Mouse (Mus musculus) c-Kit-positive CD71-negative TER-119-negative erythroid progenitor cells, embryonic 14.5 days (primary cell): ENCODE measurements around the gene Hhex.

ENCODE experiments used
- DNase-seq: peaks from one replicate; pipeline ENCODE4 v3.0.0-alpha.2; 2013; ENCODE audit warnings: low read depth

The Hhex gene

DNA sequence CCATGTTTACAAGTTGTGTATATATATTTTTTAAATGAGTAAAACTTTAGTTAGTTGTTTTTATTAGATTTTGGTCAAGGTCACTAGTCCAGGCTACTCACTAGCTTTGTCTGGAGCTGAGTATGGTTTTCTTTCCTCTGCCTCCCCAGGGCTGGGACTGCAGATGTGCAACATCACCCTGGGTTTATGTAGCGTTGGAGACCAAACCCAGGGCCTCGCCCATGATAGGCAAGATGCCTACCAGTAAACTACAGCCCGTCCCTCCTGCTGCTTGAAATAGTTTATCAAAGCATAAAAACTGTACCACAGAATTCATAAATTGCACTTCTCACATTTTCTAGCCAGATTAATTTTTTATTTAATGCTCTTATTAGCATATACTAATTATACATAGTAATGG lies 14.6 kb downstream of the Hhex start:
- no peak for DNase-seq

GRCm38 (mm10) chr19:37455528-37455927 lies 20.9 kb downstream of the Hhex start:
- DNase-seq = no peak

GRCm38 (mm10) chr19:37455961-37456360 lies 21.4 kb downstream of the Hhex start:
- no peak for DNase-seq

GRCm38 (mm10) chr19:37458013-37458412 lies 23.4 kb downstream of the Hhex start:
- no peak for DNase-seq

DNA sequence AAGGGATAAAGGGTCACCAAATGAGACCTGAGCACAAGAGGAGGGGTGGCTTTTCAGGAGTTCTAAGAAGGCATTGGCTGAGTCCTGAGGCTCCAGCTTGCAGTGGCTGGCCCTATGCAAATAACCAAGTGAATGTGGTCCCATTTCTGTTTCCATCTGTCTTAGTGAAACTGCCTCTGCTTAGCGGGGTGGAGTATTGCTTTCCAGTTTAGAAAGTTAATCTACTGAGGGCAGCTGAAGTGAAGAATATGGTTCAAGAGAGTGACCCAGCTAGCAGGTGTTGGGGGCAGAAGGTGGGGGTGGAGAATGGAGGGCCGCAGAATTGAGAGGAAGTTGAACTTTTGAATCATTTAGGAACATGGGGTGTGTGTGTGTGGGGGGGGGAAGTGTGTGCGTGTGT lies 31.8 kb downstream of the Hhex start:
- DNase-seq = no peak

DNA sequence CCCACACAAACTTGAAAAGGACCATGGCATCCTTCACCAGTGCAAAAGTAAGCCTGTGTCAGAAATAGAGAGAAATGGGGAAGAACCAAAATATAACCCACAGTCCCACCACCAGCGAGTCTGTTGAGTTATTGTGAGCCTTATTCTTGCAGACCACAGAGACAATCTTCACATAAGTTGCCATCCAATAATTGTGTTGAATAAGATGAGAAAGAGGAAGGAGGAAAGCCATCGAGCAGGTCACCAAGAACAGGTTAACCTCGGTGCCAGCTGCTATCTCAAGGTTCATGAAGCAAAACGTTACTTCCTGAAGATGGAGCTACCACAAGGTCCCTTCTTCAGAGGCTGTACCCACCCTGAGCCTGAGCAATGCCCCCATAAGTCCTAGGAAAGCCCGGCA lies 32.4 kb downstream of the Hhex start:
- DNase-seq = no peak

DNA sequence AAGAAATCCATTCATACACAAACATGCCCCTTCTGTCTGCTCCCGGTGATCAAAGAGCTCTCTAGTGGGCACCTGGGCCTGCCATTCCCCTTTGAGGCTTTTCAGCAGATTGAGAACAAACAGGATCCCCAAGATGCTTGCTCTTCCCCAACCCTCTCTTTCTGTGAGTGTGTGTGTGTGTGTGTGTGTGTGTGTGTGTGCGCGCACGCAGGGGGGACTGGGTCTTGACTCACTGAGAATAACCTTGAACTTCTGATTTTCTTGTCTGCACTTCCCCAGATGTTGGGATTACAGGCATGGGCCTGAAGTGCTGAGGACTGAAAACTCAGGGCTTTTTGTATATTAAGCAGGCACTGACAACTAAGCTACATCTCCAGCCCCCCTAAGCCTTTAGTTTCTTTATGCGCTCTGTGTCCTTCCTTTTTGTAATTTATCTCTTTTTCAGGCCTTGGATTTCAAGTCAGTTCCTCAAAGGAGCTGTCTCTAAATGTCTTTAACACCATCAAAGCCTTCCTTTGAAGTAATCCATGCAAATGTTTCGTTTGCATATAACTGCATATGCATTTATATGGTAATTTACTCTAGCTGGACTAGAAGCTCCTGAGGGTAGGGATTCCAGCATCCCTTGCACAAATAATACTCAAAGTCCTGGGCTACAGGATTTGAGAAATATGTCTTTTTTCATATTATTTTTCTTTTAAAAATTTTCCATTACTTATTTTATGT lies 34.4 kb downstream of the Hhex start:
- no peak for DNase-seq

GRCm38 (mm10) chr19:37471680-37472079 lies 37.1 kb downstream of the Hhex start:
- DNase-seq = no peak

DNA sequence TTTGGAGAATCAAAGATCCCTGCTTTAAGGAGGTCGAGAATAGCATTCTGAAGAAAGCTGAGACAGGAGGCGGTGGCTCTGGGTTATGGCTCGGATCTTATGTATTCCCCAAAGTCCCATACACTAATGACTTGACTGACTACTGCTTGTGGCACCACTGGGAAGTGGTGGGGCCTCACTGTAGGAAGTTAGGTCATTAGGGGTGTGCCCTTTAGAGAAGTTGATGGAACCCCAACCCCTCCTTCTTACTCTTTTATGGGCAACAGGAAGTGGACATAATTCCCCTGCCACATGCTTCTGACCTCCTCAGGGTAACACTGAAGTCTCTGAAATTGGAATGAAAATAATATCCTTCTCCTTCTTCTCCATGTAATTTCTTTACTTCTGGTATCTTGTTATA lies 38.0 kb downstream of the Hhex start:
- no peak for DNase-seq

DNA sequence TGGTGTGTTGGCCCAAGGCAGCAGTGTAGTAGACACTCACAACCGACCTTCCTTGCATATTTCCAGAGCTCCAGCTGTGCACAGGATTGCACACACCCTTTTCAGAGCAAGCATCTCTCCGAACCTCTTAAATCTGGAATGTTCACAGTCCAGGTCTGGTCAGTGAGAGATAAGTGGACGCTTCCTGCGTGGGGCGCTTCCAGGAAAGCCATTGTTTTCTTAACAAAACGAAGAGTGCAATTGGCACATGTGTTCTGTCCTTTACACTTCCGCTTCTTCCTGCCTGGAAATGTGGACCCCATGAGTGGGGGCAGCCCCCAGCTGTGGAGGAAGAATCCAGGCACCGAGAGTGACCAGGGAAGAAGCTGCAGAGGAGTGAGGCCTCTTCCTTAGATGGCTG lies 47.1 kb downstream of the Hhex start:
- DNase-seq = no peak

DNA sequence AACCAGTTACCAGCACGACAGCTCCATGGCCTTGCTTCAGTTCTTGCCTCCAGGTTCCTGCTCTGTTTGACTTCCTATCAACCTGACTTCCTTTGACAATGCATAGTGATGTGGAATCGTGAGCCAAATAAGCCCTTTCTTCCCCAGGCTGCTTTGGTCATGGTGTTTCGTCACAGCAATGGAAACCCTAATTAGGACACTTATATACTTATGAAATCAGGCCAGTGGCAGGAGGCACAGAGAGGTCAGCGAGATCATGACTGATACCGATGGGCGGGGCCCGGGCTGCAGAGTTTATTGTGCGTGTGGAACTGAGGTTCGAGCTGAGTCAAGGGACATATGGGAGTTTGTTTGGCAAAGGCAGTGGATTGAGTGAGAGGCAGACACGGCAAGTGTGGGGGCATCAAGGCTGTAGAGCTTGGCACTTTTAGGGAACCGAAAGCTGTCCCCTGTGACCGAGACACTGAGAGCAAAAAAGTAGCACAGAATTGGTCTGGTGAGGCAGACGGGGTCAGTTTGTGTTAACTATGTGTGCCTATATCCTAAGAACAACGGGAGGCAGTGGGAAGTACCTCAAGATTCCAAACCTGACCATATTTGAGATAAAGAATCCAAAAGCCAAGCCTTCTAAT lies 48.1 kb downstream of the Hhex start:
- no peak for DNase-seq

DNA sequence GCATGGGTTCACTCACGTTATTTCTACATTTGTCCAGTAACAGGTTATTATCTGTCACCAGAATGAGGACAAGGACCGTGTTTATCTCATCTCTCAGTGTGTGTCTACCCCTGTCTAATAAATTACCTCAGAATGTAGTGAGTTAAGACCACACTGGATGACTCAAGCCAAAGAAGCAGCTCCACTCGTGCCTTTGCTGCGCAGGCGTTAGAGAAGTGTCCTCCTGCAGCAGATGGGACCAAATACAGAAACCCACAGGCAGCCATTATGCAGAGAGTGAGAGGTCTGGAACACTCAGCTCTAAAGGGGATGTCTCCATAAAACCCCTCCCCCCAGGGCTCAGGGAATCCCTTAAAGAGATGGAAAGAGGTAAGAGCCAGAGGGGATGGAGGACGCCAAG lies 50.2 kb downstream of the Hhex start:
- DNase-seq = no peak

DNA sequence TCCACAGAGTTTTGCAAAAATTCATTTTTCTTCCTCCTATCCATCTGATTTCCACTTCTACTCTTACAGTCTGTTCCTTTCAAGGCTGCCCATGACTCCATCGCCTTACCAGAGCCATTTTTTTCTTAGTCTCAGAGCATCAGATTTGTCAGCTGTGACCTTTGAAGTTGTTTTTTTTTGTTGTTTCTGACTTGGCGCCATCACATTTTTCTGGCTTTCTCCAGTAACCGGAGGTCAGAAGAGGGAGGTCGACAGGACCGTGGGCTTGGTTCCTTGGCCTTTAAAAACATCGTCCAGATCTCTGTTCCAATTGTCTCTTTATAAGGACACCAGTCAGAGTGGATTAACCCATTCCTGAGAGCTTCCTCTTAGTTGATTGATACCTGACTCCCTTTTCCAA lies 52.2 kb downstream of the Hhex start:
- DNase-seq = no peak

GRCm38 (mm10) chr19:37487811-37488475 lies 53.3 kb downstream of the Hhex start:
- no peak for DNase-seq

- DNase-seq = no peak
Measured at GRCm38 (mm10) chr19:37488608-37489262, 54.1 kb downstream of the Hhex start.
